Mouse (Mus musculus) urinary bladder, postnatal 4 days (tissue): ENCODE results near the gene Glyat.
"Not testable (repeated sequence)": the region's sequence is repeated elsewhere in the genome, so short reads cannot be mapped to it uniquely, and the experiment has no call there.

Experiments
- DNase-seq, 2 experiments: peaks; one replicate each; pipeline ENCODE4 v3.0.0; 2021 to 2022; ENCODE audit warnings: low spot score in 2 of 2

The Glyat gene

GRCm38 (mm10) chr19:12633176-12633575 is at the start of gene Glyat:
Gene Glyat (plus strand): TSS chr19:12633308.
- DNase-seq: no peak

DNA sequence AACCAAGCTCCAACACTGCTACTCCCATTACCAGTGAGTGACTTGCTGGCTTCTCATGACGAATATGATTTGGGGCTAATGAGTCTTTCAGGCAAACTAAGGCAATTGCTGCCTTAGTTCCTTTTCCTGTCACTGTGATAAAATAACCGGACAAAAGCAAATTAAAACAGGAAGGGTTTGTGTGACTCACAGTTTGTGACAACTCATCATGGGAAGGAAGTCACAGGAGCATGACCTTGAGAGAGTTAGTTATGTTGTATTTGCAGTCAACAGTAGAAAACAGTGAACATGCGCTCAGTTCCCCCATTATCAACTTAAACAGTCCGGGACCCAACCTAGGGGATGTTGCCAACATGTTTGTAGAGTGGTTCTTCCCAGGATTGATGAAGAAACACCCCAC is 47.8 kb upstream of the Glyat start:
- DNase-seq: no peak

- peak in 1 of 2 experiments; percentile 43 for DNase-seq
These were observed 41.2 kb upstream of the Glyat start for GRCm38 (mm10) chr19:12591908-12592307.

- DNase-seq: no peak
These were observed 38.0 kb upstream of the Glyat start for GRCm38 (mm10) chr19:12595135-12595529.

DNA sequence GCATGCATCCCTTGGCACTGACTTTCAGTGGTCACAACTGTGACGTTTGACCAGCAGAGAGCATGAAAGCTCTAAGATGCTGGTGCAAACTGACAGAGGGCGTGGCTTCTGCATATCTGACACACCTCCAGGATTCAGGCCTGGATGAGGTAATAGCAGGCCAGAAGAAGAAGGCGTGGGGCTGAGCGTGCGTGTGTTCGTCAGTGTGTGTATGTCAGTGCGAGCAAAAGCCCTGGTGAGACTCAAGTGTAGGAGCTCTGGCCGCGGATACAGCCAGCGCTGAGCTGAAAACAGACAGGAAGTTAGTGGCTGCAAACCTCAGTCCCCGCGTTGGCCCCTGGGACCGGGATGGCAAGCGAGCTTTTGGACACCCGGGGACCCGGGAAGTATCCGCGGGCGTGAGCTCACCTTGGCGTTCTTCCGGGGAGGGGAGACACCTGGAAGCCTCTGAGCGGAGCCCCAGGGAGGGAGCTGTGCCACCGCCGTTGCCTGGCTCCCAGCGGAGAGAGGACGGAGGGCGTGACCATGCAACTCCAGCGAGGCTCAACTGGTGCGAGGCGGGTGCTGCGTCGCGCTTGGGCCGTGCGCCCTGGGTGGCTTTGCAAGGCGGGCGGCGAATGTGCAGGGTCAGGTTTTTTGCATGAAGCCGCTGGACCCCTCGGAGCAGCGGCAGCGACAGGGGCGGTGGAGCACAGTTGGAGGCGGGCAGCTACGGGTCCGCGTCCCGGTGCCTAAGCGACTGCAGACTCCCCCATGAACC is 37.4 kb upstream of the Glyat start:
- DNase-seq: peak; percentile 39 to 65

GRCm38 (mm10) chr19:12596290-12597072 is 36.6 kb upstream of the Glyat start:
- DNase-seq: no peak

- no peak for DNase-seq
These were observed 36.1 kb upstream of the Glyat start for GRCm38 (mm10) chr19:12597073-12597405.

DNA sequence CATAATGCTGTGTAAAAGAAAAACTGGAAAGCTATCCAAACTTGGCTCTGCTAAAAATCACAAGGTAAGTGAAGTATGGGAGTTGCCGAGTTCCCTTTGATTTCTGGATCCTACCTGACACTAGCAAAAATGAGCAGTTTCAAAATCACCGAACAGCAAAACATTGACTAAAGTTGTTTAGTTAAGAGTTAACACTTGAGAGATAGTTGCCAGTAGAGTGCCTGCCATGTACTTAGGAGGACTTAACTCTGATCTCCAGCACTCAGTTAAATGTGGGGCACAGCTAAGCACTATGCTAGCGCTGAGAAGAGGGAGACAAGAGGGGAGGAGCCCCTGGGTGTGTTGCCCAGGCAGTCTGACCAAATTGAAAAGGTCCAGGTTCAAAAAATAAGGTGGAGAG is 34.4 kb upstream of the Glyat start:
- DNase-seq: no peak

GRCm38 (mm10) chr19:12599674-12600073 is 33.4 kb upstream of the Glyat start, which contains the start of gene Gm4952:
Gene Gm4952 (plus strand): TSS chr19:12599974.
- no peak for DNase-seq

GRCm38 (mm10) chr19:12600684-12601480 is 32.2 kb upstream of the Glyat start:
- no peak for DNase-seq

DNA sequence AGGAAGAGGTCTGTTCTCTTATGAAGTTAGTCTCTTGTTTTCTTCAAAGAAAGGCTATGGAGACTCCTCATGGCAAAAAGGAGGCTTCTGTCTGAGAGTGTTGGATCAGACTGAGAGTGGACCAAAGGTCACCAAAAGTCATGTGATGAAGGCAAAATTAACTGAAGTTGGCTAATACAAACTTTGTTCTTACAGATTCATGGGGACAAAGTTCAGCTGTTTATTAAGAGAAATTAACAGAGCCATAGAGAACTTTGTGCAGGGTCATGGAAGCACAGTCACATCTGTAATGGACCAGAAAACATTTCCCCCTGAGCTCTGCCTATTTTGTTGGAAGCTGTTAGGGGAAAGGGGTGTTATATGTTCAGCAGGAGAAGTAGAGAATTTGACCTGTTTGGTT is 24.8 kb upstream of the Glyat start:
- no peak for DNase-seq

DNA sequence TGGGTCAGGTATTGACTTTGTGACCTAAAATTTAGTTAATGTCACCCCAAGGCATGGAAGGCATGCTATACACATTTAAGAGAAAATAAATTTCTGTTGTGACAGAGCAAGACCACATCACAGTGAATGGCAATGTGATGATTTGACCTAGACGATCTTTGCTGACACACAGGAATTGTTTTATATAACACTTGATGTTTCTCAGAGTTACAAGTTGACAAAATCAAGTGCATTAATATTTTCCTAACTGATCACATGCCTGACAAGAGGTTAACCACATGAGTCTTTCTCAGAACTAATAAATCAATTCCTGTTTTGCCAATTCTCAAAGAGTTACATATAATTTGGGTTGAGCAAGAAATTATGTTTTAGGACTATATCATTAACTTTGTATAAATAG is 19.5 kb upstream of the Glyat start:
- DNase-seq: no peak

GRCm38 (mm10) chr19:12634259-12634658 is 1.2 kb downstream of the Glyat start:
- DNase-seq: no peak

DNA sequence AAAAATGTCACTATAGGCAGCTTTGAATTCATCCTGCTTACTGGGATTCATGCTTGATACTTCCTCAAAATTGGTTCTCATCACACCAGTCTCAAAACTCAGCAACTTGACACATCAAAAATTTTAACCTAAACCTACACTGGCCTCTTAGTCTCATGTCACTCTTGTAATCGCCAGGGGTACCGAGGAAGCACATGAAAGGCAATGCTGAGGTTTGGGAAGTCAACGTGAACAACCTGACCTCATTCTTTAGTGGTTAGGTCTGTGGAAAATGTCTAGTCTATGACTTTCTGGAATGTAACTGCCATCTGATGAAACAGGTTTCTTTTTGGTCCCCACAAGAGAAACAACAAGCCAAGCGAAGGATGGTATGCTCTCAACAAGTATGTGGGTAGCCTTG is 1.9 kb downstream of the Glyat start:
- no peak for DNase-seq

DNA sequence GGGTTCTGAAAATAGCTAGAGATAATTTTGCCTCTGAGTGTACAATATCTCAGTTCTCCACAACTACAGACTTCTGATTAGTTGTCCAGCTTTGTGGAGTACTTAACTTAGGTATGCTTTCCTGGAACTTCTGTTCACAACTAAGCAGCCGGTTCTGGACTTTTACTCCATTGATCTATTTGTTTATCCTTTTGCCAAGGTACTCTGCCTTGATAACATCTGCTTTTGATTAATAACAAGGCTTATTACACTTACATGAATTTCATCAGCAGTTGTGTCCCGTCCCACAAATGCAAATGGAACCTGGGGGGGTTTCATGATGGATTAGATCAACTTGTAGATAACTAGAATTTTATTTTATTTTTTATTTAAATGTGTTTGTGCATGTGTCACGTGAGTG is 3.8 kb downstream of the Glyat start:
- DNase-seq: no peak

- DNase-seq: no peak
These were observed 4.9 kb downstream of the Glyat start for GRCm38 (mm10) chr19:12638049-12638448.

DNA sequence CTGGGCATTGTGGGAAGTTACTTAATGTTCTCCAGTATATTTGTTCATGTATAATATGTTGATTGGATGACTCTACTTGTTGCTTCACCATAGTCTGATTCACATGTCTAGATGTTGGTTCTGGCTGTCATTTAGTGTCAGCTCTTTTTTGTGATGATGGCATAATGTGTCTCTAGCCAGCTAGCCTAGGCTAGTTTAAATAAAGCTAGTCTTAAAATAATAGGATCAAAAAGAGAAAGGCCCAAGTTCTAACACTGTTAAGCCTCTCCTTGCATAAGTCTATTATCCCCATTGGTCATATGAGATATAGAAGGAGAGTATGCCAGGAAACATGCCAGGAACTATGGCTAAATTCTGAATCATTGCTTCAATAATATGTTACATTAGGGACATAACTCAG is 16.4 kb downstream of the Glyat start:
- no peak for DNase-seq

DNA sequence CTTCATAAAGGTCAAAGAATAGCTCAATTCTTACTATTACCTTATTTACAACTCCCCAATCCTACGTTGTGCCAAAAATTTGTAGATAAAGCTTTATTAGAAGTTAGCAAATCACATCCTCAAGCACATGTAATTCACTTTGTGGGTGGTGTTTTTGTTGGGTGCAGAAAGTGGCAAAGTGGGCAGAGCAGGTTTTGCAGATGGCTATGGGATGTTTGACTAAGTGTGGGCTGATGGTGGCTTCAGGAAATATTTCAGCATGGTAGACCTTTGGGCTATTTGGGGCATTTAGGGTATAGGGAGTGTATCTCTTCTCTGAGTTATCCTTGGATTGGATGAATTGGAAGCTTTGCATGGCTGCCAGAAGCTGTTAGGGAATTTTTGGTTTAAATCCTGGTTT is 33.0 kb downstream of the Glyat start:
- no peak for DNase-seq

- DNase-seq: not testable (repeated sequence)
These were observed 35.5 kb downstream of the Glyat start for GRCm38 (mm10) chr19:12668601-12669000.

DNA sequence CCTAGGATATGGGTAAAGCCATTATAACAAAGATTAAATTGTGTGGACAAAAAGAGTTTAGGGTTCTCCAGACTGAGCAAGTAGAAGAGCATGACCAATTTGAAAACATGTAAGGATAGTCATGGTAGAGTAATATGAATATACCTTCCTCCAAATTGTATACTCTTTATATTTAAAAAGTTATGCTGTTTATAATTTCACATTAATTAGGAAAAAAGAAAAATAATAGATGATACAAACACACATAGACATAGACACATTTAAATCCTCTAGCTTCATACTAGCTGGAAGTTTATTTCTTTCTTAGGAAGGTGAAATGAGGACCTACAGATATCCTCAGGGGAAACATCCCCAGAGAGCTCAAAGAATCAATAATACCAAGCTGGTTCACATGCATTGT is 37.0 kb downstream of the Glyat start, which contains the start of gene Olfr1442:
Olfr1442 (plus strand) TSS at position 301 of the 400 bp plus-strand sequence.
- no peak for DNase-seq

DNA sequence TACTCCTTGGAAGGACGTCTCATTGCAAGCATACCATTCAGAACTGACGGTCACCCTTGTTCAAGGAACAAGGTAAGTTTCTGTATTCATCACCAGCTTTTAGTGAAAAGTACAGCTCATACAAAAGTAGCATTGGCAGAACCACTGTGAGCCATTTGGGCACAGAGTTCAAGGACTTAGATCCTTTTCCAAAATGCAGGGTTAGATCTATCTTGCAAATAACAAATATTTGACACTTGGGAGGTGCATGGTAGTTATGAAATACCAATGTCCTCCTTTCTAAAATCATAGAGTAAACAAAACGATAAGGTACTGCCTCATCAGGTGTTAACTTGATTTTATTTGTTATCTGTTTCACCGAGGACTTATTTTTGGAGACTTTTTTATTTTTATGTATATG is 37.9 kb downstream of the Glyat start:
- no peak for DNase-seq

- DNase-seq: no peak
These were observed 44.7 kb downstream of the Glyat start, which contains the start of gene Olfr1443 for GRCm38 (mm10) chr19:12677812-12678211. Gene Olfr1443 (plus strand): TSS chr19:12678112.
